Mouse (Mus musculus) hindbrain, embryonic 13.5 days (tissue): Measurements from ENCODE around the gene Man1c1. TPM values are rescaled to one million over a fixed set of nuclear protein-coding genes. Genes with fewer than 3 reads are reported as not detected.

ENCODE experiments used
- ATAC-seq: fragments of 200-750 bp; cut with Nextera tagmentation; 2 replicates; pipeline ENCODE4 v1.8.0; 2017; ENCODE audit warnings: moderate TSS enrichment; ENCODE audit not compliant: low FRiP score
- H3K27ac ChIP-seq: fragments of 300-500 bp; sonication (generic); 2 replicates; pipeline ENCODE4 v1.5.1; 2015; ENCODE audit warnings: inconsistent platforms, mild to moderate bottlenecking, moderate library complexity
- H3K27me3 ChIP-seq: fragments of 300-500 bp; sonication (generic); 2 replicates; pipeline ENCODE4 v1.6.1; 2015; ENCODE audit warnings: mild to moderate bottlenecking, inconsistent platforms
- H3K36me3 ChIP-seq: fragments of 300-500 bp; sonication (generic); 2 replicates; pipeline ENCODE4 v1.6.1; 2015; ENCODE audit warnings: mild to moderate bottlenecking, inconsistent platforms
- H3K4me1 ChIP-seq: fragments of 300-500 bp; sonication (generic); replicated peaks from 2 replicates; pipeline ENCODE4 v1.6.1; 2015; ENCODE audit warnings: inconsistent platforms
- H3K4me2 ChIP-seq: fragments of 300-500 bp; sonication (generic); 2 replicates; pipeline ENCODE4 v1.6.1; 2015; ENCODE audit warnings: inconsistent platforms, mild to moderate bottlenecking, moderate library complexity
- H3K4me3 ChIP-seq: fragments of 300-500 bp; sonication (generic); 2 replicates; pipeline ENCODE4 v1.5.1; 2015; ENCODE audit warnings: mild to moderate bottlenecking, inconsistent platforms
- H3K9ac ChIP-seq: fragments of 300-500 bp; sonication (generic); 2 replicates; pipeline ENCODE4 v1.6.1; 2015; ENCODE audit warnings: mild to moderate bottlenecking, inconsistent platforms
- H3K9me3 ChIP-seq: fragments of 300-500 bp; sonication (generic); 2 replicates; pipeline ENCODE4 v1.6.1; 2016; ENCODE audit warnings: inconsistent platforms
- WGBS: fragments of 180-500 bp; shearing (Covaris S2); methylation state at CpG from one replicate; pipeline ENCODE4 v1.1.7; 2015; 5-methylcytosine and 5-hydroxymethylcytosine counted together
- polyA plus RNA-seq: library from polyadenylated mRNA; unstranded; fragments of >200 nt; fragmentation: Nextera tagmentation; extraction: Ambion mirVana; gene quantifications from 2 replicates; pipeline ENCODE4 v1.2.1, GENCODE M21; 2015

The Man1c1 gene
- polyA plus RNA-seq, 1 experiment from 2014 or later, result 3.8 TPM

GRCm38 (mm10) chr4:134740186-134740585 is 36.1 kb upstream of the Man1c1 start:
- H3K27me3 ChIP-seq, result no peaks in the 10 kb centered on the region
- H3K4me2 ChIP-seq, result no peak overlapping the region
- no peak for ATAC-seq
- H3K27ac ChIP-seq, result no peak overlapping the region
- no peaks in the 10 kb centered on the region for H3K9me3 ChIP-seq
- no peak overlapping the region for H3K4me3 ChIP-seq
- WGBS, result 98% methylated on average over 4 of the region's 4 CpGs
- no peak overlapping the region for H3K9ac ChIP-seq
- H3K4me1 ChIP-seq, result peaks cover 37% of the 10 kb centered on the region
- no peaks in the 10 kb centered on the region for H3K36me3 ChIP-seq

DNA sequence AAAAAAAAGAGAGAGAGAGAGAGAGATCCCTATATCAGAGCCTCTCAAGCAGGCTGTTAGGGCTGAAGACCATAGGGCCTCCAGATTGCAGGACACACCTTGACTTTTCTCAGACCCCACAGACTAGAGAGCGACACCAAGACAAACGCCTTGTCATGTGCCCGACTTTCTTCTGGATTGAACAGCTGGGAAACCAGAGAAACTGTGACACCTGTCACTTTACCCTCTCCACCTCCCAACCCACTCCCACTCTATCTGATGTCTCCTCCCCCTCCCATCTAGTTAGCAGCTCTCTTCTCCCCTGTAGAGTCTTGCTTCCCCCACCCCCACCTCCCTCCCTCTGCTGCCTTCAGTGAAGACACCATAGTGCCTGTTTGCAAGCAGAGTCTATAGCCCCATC is 35.4 kb upstream of the Man1c1 start:
- 81% methylated on average over 3 of the region's 3 CpGs for WGBS
- H3K4me2 ChIP-seq, result no peak overlapping the region
- no peak overlapping the region for H3K9ac ChIP-seq
- H3K36me3 ChIP-seq, result no peaks in the 10 kb centered on the region
- peaks cover 40% of the 10 kb centered on the region for H3K4me1 ChIP-seq
- no peak overlapping the region for H3K27ac ChIP-seq
- H3K4me3 ChIP-seq, result no peak overlapping the region
- no peaks in the 10 kb centered on the region for H3K9me3 ChIP-seq
- no peak for ATAC-seq
- H3K27me3 ChIP-seq, result no peaks in the 10 kb centered on the region

DNA sequence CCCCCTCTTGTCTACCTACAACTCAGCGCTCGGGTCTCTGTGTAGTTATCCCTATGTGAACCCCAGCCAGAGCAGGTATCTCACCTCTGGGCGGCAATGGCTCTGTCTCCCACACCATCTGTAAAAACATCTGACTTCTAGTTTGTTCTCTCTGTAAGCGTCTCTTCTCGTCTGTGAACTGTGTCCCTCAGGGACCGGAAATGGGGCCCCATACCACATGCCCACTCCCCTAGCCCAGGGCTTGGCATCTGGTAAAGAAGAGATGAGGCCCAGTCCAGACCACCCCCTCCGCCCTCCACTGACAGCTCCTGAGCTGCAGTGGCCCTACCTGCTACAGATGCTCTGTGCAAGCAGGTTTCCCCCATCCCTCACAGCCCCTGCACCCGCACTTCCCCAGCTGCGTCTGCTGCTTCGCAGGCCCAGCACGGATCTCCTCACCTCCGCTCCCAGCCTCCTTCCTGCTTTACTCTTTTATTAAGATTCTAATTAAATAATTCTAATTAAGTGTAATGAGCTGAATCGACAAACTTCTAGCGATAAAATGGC is 33.3 kb upstream of the Man1c1 start:
- H3K36me3 ChIP-seq, result no peaks in the 10 kb centered on the region
- H3K4me2 ChIP-seq, result no peak overlapping the region
- H3K27ac ChIP-seq, result peak overlapping the region; percentile 23; the same call in 1 of the 2 replicates
- peak; percentile 47; the same call in 1 of the 2 replicates for ATAC-seq
- no peaks in the 10 kb centered on the region for H3K27me3 ChIP-seq
- no peak overlapping the region for H3K4me3 ChIP-seq
- 44% methylated on average over 14 of the region's 14 CpGs for WGBS
- H3K9me3 ChIP-seq, result no peaks in the 10 kb centered on the region
- peak overlapping the region; percentile 49; the same call in 1 of the 2 replicates for H3K9ac ChIP-seq
- H3K4me1 ChIP-seq, result peaks cover 32% of the 10 kb centered on the region

DNA sequence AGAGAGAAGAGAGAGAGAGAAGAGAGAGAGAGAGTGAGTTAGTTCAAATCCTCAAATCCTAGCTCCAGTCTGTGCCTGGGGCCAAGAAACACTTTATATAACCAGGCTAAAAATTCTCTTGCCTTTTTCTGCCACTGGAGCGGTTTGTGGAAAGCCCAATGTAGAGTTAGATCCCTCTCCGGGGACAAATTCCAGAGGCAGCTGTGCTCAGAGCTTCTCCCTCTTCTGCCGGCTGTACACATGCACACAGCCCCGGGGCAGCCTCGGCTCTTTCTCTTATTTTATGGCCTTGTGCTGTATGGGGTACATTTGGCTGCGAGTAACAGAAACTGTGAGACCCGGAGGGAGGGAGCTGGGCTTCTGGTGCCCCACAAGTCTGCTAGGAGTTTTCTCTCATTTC is 32.1 kb upstream of the Man1c1 start:
- no peaks in the 10 kb centered on the region for H3K27me3 ChIP-seq
- no peak overlapping the region for H3K4me2 ChIP-seq
- H3K27ac ChIP-seq, result no peak overlapping the region
- WGBS, result 63% methylated on average over 7 of the region's 7 CpGs
- peaks cover 32% of the 10 kb centered on the region for H3K4me1 ChIP-seq
- H3K9me3 ChIP-seq, result no peaks in the 10 kb centered on the region
- H3K9ac ChIP-seq, result no peak overlapping the region
- no peaks in the 10 kb centered on the region for H3K36me3 ChIP-seq
- ATAC-seq, result no peak
- H3K4me3 ChIP-seq, result no peak overlapping the region

GRCm38 (mm10) chr4:134734629-134735081 is 30.6 kb upstream of the Man1c1 start:
- no peak for ATAC-seq
- H3K27me3 ChIP-seq, result no peaks in the 10 kb centered on the region
- H3K9me3 ChIP-seq, result no peaks in the 10 kb centered on the region
- peaks cover 41% of the 10 kb centered on the region for H3K4me1 ChIP-seq
- H3K4me3 ChIP-seq, result no peak overlapping the region
- no peak overlapping the region for H3K4me2 ChIP-seq
- H3K36me3 ChIP-seq, result no peaks in the 10 kb centered on the region
- 57% methylated on average over 9 of the region's 9 CpGs for WGBS
- H3K9ac ChIP-seq, result no peak overlapping the region
- H3K27ac ChIP-seq, result no peak overlapping the region

GRCm38 (mm10) chr4:134734038-134734628 is 30.0 kb upstream of the Man1c1 start:
- 0 out of 2 replicates have a peak, but pooled peaks have one; percentile 32 for ATAC-seq
- H3K4me3 ChIP-seq, result no peak overlapping the region
- H3K27ac ChIP-seq, result no peak overlapping the region
- H3K36me3 ChIP-seq, result no peaks in the 10 kb centered on the region
- H3K9me3 ChIP-seq, result no peaks in the 10 kb centered on the region
- no peak overlapping the region for H3K9ac ChIP-seq
- no peak overlapping the region for H3K4me2 ChIP-seq
- H3K27me3 ChIP-seq, result 0 out of 2 replicates have a peak, but pooled peaks cover 3% of the 10 kb centered on the region
- WGBS, result 8% methylated on average over 13 of the region's 13 CpGs
- peaks cover 42% of the 10 kb centered on the region for H3K4me1 ChIP-seq

GRCm38 (mm10) chr4:134733371-134733770 is 29.3 kb upstream of the Man1c1 start:
- 0 out of 2 replicates have a peak, but pooled peaks cover 4% of the 10 kb centered on the region for H3K27me3 ChIP-seq
- H3K9ac ChIP-seq, result no peak overlapping the region
- peaks cover 42% of the 10 kb centered on the region for H3K4me1 ChIP-seq
- H3K9me3 ChIP-seq, result no peaks in the 10 kb centered on the region
- H3K27ac ChIP-seq, result no peak overlapping the region
- H3K4me3 ChIP-seq, result no peak overlapping the region
- ATAC-seq, result no peak
- whole genome bisulfite sequencing, result 64% methylated on average over 9 of the region's 9 CpGs
- no peak overlapping the region for H3K4me2 ChIP-seq
- H3K36me3 ChIP-seq, result no peaks in the 10 kb centered on the region

- Histone ChIP-seq H3K4me1 (peaks cover 13% of the 10 kb centered on the region), H3K4me3 (no peak overlapping the region), H3K9ac (no peak overlapping the region), H3K9me3 (no peaks in the 10 kb centered on the region), H3K27me3 (0 out of 2 replicates have a peak, but pooled peaks cover 4% of the 10 kb centered on the region), H3K4me2 (no peak overlapping the region), H3K27ac (no peak overlapping the region), H3K36me3 (no peaks in the 10 kb centered on the region)
- no peak for ATAC-seq
- WGBS, result 2% methylated on average over 8 of the region's 8 CpGs
These were observed 26.0 kb upstream of the Man1c1 start for GRCm38 (mm10) chr4:134730106-134730505.

GRCm38 (mm10) chr4:134725735-134726345 is 21.8 kb upstream of the Man1c1 start:
- Histone ChIP-seq H3K27me3 (0 out of 2 replicates have a peak, but pooled peaks cover 4% of the 10 kb centered on the region), H3K27ac (no peak overlapping the region), H3K9me3 (no peaks in the 10 kb centered on the region), H3K4me3 (no peak overlapping the region), H3K4me1 (peaks cover 10% of the 10 kb centered on the region), H3K36me3 (no peaks in the 10 kb centered on the region), H3K9ac (no peak overlapping the region), H3K4me2 (no peak overlapping the region)
- ATAC-seq, result no peak
- 68% methylated on average over 13 of the region's 13 CpGs for WGBS

DNA sequence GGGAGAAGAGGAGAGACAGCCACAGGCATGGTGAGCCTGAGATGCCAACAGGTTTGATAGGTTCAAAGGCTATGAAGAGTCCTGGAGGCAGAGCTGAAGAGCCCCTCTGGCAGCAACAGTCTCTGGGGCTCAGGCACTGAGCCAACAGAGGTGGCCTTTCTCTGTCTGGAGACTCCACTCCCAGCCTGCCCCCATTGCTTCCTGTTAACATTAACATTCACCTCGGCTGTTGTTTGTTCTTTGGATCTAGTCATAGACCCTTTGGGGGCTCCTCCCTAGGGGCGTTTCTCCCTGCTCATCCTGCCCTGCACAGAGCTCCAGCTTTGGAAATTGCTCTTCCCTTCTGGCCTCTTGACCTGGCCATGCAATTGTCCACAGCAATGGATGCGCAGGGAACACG is 20.9 kb upstream of the Man1c1 start:
- Histone ChIP-seq H3K4me2 (no peak overlapping the region), H3K9ac (no peak overlapping the region), H3K36me3 (no peaks in the 10 kb centered on the region), H3K27me3 (0 out of 2 replicates have a peak, but pooled peaks cover 4% of the 10 kb centered on the region), H3K27ac (no peak overlapping the region), H3K4me1 (peaks cover 4% of the 10 kb centered on the region), H3K4me3 (no peak overlapping the region), H3K9me3 (no peaks in the 10 kb centered on the region)
- WGBS, result 67% methylated on average over 4 of the region's 4 CpGs
- no peak for ATAC-seq

- 0 out of 2 replicates have a peak, but pooled peaks cover 2% of the 10 kb centered on the region for H3K4me1 ChIP-seq
- no peaks in the 10 kb centered on the region for H3K9me3 ChIP-seq
- no peaks in the 10 kb centered on the region for H3K27me3 ChIP-seq
- ATAC-seq, result no peak
- H3K9ac ChIP-seq, result no peak overlapping the region
- no peak overlapping the region for H3K4me2 ChIP-seq
- no peak overlapping the region for H3K4me3 ChIP-seq
- no peak overlapping the region for H3K27ac ChIP-seq
- H3K36me3 ChIP-seq, result no peaks in the 10 kb centered on the region
- WGBS, result 70% methylated on average over 3 of the region's 3 CpGs
These were observed 19.2 kb upstream of the Man1c1 start for GRCm38 (mm10) chr4:134723251-134723650.

- H3K9ac ChIP-seq, result no peak overlapping the region
- no peak for ATAC-seq
- H3K9me3 ChIP-seq, result no peaks in the 10 kb centered on the region
- 85% methylated on average over 6 of the region's 6 CpGs for WGBS
- no peak overlapping the region for H3K4me2 ChIP-seq
- no peak overlapping the region for H3K27ac ChIP-seq
- H3K36me3 ChIP-seq, result no peaks in the 10 kb centered on the region
- peaks cover 6% of the 10 kb centered on the region; the same call in 1 of the 2 replicates for H3K4me1 ChIP-seq
- H3K4me3 ChIP-seq, result no peak overlapping the region
- no peaks in the 10 kb centered on the region for H3K27me3 ChIP-seq
These were observed 17.0 kb upstream of the Man1c1 start for GRCm38 (mm10) chr4:134721076-134721475.
